Mouse (Mus musculus) central nervous system, embryonic 11.5 days (tissue): ENCODE measurements around the gene Slc35f4. TPM values are rescaled to one million over a fixed set of nuclear protein-coding genes. Genes with fewer than 3 reads are reported as not detected.

Experiments
- polyA plus RNA-seq: library from polyadenylated mRNA; depleted of rRNA; stranded (reverse); fragments of >200 nt; gene quantifications from 2 replicates; pipeline ENCODE4 v1.2.3, GENCODE M21; 2012; rRNA removed

Slc35f4 gene
- polyA plus RNA-seq: 0.35 and 0.43 TPM in 2 replicates

GRCm38 (mm10) chr14:49525931-49526291 lies at the start of gene Slc35f4:
Slc35f4 (minus strand) TSS chr14:49526046.

